Mouse (Mus musculus): ENCODE data around the gene Slc38a2. TPM values are rescaled to one million over a fixed set of nuclear protein-coding genes. Genes with fewer than 3 reads are reported as not detected.

Slc38a2 gene
- total RNA-seq, 2 experiments from 2014 or later: 76.0 to 96.7 TPM

- no peak for DNase-seq (ENCODE audit: low spot score in 2 of 2)
- intact Hi-C loops (cut with DNase I): no loop called here
Observed at GRCm38 (mm10) chr15:96724506-96724905, 25.0 kb upstream of the Slc38a2 start.

GRCm38 (mm10) chr15:96722228-96722627, 22.7 kb upstream of the Slc38a2 start:
- DNase-seq (ENCODE audit: low spot score in 2 of 2): no peak
- intact Hi-C loops (cut with DNase I): no loop called here

GRCm38 (mm10) chr15:96720146-96720545, 20.6 kb upstream of the Slc38a2 start:
- DNase-seq (ENCODE audit: low spot score in 2 of 2): no peak
- intact Hi-C loops (cut with DNase I): no loop called here

DNA sequence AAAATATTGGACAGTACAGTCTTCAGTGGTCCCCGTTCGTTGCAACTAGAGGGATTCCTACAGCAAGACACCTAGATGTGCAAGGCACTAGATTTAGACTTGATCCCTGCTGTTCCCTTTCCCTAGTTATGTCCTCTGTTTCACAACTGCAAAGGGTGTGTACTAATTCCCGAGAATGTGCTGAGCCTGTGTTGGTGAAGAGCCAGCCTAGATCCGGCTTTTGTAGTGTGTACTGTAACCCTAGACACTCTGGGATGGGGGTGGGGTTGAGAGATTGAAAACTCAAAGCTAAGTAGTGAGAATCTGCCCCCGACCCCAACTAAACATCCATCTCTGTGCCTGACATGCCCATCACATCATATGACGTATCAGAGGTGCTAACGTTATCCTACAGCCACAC, 18.9 kb upstream of the Slc38a2 start:
- DNase-seq (ENCODE audit: low spot score in 2 of 2): no peak
- intact Hi-C loops (cut with DNase I): no loop called here

GRCm38 (mm10) chr15:96717181-96717580, 17.7 kb upstream of the Slc38a2 start:
- intact Hi-C loops (cut with DNase I): no loop called here
- no peak for DNase-seq (ENCODE audit: low spot score in 2 of 2)

DNA sequence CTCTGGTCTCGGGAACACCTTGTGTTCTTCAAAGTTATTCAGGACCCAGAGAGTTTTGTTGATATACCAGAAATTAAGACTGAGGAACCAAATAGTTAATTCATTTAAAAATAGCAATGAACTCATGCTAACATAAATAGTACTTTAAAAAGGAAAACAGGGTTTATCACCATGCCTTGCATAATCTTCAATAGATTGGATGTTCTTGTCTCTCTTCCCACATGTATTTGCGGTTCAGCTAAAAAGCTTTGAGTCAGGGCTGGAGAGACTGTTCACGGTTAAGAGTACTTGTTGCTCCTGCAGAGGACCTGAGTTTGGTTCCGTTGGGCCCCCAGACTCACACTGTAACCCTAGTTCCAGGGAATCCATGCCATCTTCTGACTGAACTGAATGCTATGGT, 16.8 kb upstream of the Slc38a2 start:
- no peak for DNase-seq (ENCODE audit: low spot score in 2 of 2)
- intact Hi-C loops (cut with DNase I): no loop called here

GRCm38 (mm10) chr15:96715692-96716080, 16.2 kb upstream of the Slc38a2 start:
- intact Hi-C loops (cut with DNase I): no loop called here
- DNase-seq (ENCODE audit: low spot score in 2 of 2): no peak

DNA sequence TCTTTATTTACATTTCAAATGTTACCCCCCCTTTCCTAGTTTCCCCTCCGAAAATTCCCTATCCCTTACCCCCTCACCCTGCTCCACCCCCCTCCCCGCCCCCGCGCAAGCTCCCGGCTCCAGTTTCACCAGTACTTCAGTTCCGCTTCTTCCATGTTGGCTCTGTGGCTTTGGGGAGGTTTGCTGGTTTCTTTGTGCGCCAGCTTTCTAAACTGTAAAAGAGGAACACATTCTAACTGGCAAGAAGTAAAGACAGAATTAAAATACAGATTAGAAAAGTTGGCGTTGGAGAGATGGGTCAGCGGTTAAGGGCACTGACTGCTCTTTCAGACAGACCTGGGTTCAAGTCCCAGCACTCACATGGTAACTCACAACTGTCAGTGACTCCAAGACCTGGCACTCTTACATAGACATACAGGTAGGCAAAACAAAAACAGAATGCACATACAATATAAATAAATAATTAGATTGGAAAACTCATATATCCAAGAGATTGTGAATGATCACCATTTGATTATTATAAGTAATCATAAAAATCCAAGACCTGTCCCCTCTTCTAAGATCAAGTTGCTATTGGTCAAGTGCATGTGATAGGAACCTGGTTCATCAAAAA, 15.7 kb upstream of the Slc38a2 start:
- DNase-seq (ENCODE audit: low spot score in 2 of 2): no peak
- intact Hi-C loops (cut with DNase I): no loop called here

DNA sequence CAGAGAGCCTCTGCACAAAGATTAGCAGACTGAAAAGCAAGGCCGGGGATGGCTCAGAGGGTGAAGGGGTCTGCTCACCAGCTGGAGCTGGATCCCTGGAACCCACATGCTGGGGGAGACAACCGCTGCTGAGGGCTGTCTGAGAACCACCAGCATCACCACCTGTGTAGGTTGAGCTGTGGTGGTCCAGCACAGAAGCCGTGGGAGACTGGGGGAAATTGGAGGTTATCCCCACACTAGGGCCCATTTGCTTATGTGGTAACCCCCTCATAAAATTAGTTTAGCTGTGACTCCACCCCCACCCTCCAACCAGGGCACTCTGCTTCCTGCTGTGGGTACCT, 15.1 kb upstream of the Slc38a2 start:
- intact Hi-C loops (cut with DNase I): no loop called here
- no peak for DNase-seq (ENCODE audit: low spot score in 2 of 2)

GRCm38 (mm10) chr15:96713758-96714675, 14.5 kb upstream of the Slc38a2 start:
- no peak for DNase-seq (ENCODE audit: low spot score in 2 of 2)
- intact Hi-C loops (cut with DNase I): no loop called here

DNA sequence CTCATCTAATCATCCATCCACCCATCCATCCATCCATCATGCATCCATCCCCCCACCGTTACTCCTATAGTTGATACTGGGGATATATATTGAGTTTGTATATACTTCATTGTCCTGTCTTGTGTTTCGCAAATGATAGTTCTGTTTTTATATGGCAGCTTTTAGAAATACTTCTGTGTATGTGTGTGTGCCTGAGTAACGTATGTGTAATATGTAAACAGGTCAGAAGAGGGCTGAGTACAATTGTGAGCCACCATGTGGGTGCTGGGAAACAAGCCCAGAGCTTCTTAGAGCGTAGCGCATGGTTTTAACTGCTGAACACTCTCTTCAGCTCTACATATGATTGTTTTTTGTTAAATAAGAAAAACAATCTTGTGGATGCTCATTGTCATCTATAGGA, 12.8 kb upstream of the Slc38a2 start:
- intact Hi-C loops (cut with DNase I): no loop called here
- no peak for DNase-seq (ENCODE audit: low spot score in 2 of 2)

DNA sequence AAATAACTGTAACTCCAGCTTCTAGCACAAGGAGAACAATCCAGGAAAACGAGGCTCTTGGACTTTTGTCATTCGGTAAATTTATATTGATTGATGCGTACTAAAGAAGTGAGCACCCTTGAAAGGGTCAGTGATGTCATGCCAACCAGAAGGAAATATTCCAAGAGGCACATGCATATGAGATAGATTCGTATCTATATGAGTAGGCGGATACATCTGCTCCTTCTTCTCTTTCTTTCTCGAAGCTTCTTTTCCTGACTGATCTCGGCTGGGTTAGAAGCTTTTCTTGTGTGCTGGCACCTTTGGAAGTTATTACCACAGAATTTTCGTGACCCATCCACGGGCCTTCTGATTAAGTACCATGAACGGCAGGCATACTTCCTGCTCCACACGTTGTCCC, 12.1 kb upstream of the Slc38a2 start:
- intact Hi-C loops (cut with DNase I): no loop called here
- DNase-seq (ENCODE audit: low spot score in 2 of 2): no peak

GRCm38 (mm10) chr15:96710352-96711114, 11.0 kb upstream of the Slc38a2 start:
- intact Hi-C loops (cut with DNase I): no loop called here
- no peak for DNase-seq (ENCODE audit: low spot score in 2 of 2)

DNA sequence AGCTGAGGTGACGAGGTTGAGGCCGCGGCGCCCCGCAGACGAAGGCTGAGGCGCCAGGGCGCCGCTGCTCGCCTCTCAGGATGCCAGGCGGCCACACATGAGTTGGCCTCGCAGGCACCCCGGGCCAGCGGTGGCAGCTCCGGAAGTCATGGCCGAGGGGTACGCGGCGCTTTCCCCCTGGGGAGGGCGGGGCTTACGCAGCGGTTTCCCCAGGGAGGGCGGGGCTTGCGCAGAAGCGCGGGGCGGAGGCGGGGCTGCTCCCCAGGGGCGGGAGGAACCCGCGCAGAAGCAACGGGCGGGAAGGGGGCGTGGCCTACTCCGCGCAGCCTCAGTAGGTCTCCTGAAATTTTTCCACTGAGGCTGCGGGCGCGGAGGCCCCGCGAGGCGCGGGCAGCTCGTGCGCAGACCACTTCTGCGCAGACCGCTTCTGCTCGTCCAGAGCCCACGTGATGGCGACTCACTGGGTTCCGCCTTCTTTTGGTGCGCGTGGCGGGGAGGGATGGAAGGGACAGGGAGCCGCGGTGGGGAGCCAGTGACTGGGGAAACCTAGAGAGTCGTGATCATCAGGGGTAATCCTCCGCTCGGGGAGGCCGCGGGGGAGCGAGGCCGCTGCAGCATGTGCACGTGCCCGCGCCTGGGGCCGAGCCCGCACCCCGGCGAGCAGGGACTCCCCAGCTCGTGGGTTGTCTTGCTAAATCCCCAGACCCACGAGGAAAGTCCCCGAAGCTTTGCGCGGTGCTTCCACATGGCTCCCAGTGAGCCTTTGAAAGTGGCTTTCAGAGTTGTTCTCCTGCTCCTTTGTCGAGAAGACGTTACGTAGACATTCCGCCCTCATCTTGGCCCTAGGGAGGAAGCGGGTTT, 10.2 kb upstream of the Slc38a2 start:
- intact Hi-C loops (cut with DNase I): no loop called here
- DNase-seq (ENCODE audit: low spot score in 2 of 2): peak; percentile 98 to 99

GRCm38 (mm10) chr15:96708976-96709490, 9.5 kb upstream of the Slc38a2 start:
- intact Hi-C loops (cut with DNase I): no loop called here
- DNase-seq (ENCODE audit: low spot score in 2 of 2): no peak

DNA sequence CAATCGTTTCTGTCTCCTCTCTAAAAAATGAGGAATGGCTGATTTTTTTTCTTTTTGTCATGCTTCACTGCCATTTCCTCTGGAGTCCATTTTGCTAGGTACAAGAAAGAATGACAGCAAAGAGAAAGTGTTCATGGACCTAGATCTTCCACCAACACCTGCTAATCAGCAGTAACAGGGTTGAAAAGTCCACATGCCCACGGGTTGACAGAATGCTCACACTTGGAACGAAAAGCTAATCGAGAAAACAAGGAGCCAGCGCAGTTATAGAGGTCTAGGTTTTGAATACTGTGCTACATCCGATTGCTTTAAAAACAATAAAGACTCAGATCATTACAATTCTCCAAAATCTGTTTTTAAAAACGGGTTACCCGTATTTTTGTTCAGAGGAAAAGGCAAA, 8.9 kb upstream of the Slc38a2 start:
- intact Hi-C loops (cut with DNase I): no loop called here
- no peak for DNase-seq (ENCODE audit: low spot score in 2 of 2)

DNA sequence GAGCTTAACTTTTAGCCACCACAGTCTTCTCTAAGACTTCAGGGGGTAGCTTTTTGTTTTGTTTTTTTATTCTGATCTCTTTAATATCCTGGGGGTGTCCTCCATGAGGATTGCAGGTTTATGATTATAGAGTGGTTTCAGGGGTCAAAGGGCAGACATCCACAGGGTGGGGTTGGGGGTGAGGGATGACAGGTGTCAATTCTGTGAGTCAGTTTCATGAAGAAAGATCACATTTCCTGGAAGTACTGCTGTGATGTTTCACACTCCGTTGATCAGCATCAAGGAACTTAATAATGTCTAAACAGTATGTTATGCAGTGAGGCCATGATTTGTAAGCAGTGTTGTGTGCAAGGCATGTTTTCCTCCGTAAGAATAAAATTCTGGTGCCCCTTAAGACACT, 8.4 kb upstream of the Slc38a2 start:
- DNase-seq (ENCODE audit: low spot score in 2 of 2): no peak
- intact Hi-C loops (cut with DNase I): no loop called here

GRCm38 (mm10) chr15:96702466-96703031, 3.0 kb upstream of the Slc38a2 start:
- no peak for DNase-seq (ENCODE audit: low spot score in 2 of 2)

GRCm38 (mm10) chr15:96700766-96701165, 1.2 kb upstream of the Slc38a2 start:
- intact Hi-C loops (cut with DNase I): no loop called here
- DNase-seq (ENCODE audit: low spot score in 2 of 2): no peak

More at GRCm38 (mm10) chr15:96702466-96703031, 3.0 kb upstream of the Slc38a2 start:
- intact Hi-C loops (cut with DNase I): no loop called here

Measured in left cerebral cortex, postnatal 36 days (tissue).